Mouse (Mus musculus): ENCODE measurements at regions not wholly inside any gene's neighbourhood (a gene's known extent, or its start where the extent isn't known, plus 50 kb on each side); places are given as distances from the start of the nearest gene placed in this dataset.

DNA sequence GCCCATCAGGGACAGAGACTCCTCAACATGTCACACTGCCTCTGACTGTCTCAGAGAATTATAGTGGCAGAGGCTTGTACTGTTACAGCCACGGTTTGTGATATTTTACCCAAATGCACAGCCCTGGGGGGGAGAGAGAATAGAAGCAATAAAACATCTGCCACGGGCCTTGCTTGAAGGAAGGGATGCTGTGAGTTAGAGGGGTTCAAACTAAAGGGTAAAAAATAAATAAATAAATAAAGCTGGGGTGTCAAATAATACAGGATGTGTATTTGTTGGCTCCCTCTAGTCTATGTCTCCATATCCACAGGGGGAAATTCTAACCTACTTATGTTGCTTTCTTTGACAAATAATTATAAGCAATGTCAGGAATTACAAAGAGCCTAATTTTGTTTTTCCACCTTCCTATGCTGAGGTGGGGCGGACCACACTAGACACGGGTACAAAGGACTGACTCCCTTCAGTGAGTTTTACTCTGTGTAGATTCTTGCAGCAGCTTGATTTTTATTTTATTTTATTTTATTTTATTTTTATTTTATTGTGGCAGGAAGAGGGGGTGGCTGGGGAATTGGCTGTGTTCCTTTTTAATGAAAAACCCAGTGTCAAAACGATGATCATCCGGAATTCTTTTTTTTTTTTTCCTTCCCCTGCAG, 281.3 kb downstream of the Gxylt1 start:
- H3K27me3 ChIP-seq (ENCODE audit: control insufficient read depth in 1 of 2, insufficient read depth in 2 of 2, low read length in 2 of 2) = no peaks in the 10 kb centered on the region
- H3K4me1 ChIP-seq (ENCODE audit: control insufficient read depth in 1 of 2, insufficient read depth in 2 of 2, low read length in 2 of 2) = no peaks in the 10 kb centered on the region
- no peaks in the 10 kb centered on the region for H3K36me3 ChIP-seq (ENCODE audit: control insufficient read depth in 1 of 2, insufficient read depth in 2 of 2, low read length in 2 of 2)
- TF ChIP-seq SMC3 (IDR thresholded peaks at IDR 0.05; ENCODE audit: low read depth, low read length) (no peak), TAL1 (IDR thresholded peaks at IDR 0.05; ENCODE audit: low read length) (no peak), ZMIZ1 (IDR thresholded peaks at IDR 0.05; ENCODE audit: low read depth, low read length) (no peak), POLR2A (IDR thresholded peaks at IDR 0.05; ENCODE audit: control insufficient read depth in 1 of 2, insufficient read depth in 1 of 2, low read depth in 1 of 2, low read length in 2 of 2, poor library complexity in 1 of 2) (no peak), TBP (IDR thresholded peaks at IDR 0.05; ENCODE audit: low read depth, low read length) (no peak), USF2 (IDR thresholded peaks at IDR 0.05; ENCODE audit: borderline replicate concordance in 1 of 2, insufficient read depth in 1 of 2, low read depth in 1 of 2, low read length in 2 of 2) (no peak), MEF2A (IDR thresholded peaks at IDR 0.05; ENCODE audit: extremely low read depth, insufficient replicate concordance, low read depth, low read length, poor library complexity, severe bottlenecking) (no peak), MXI1 (IDR thresholded peaks at IDR 0.05; ENCODE audit: low read depth, low read length) (no peak), MAX (IDR thresholded peaks at IDR 0.05; ENCODE audit: low read length) (no peak), MYB (IDR thresholded peaks at IDR 0.05; ENCODE audit: low read depth, low read length) (no peak), ZC3H11A (IDR thresholded peaks at IDR 0.05; ENCODE audit: low read depth, low read length) (no peak), CHD1 (IDR thresholded peaks at IDR 0.05; ENCODE audit: low read depth, low read length) (no peak), NRF1 (IDR thresholded peaks at IDR 0.05; ENCODE audit: insufficient read depth, low read depth, low read length, poor library complexity, severe bottlenecking) (no peak), MAFK (IDR thresholded peaks at IDR 0.05; ENCODE audit: borderline replicate concordance, low read depth, low read length) (no peak), USF1 (IDR thresholded peaks at IDR 0.05; ENCODE audit: low read depth, low read length) (no peak), POLR2AphosphoS2 (IDR thresholded peaks at IDR 0.05; ENCODE audit: low read length) (no peak), JUND (IDR thresholded peaks at IDR 0.05; ENCODE audit: low read depth, low read length) (no peak), MAZ (IDR thresholded peaks at IDR 0.05; ENCODE audit: low read depth, low read length) (no peak), ZKSCAN1 (IDR thresholded peaks at IDR 0.05; ENCODE audit: low read depth, low read length) (no peak)
- H3K27ac ChIP-seq (ENCODE audit: control insufficient read depth, low read depth, low read length) = no peak overlapping the region
- no peak for DNase-seq (ENCODE audit: low read depth, low spot score)
- H3K4me3 ChIP-seq (ENCODE audit: control insufficient read depth in 1 of 2, insufficient read depth in 1 of 2, low read depth in 2 of 2, low read length in 2 of 2) = no peak overlapping the region
- H3K9me3 ChIP-seq (replicated peaks; ENCODE audit: insufficient read depth, low read length) = no peaks in the 10 kb centered on the region
- H3K79me2 ChIP-seq (ENCODE audit: control insufficient read depth, insufficient read depth, low read length, poor library complexity) = no peaks in the 10 kb centered on the region
- H3K9ac ChIP-seq (ENCODE audit: control insufficient read depth, low read depth, low read length, poor library complexity, severe bottlenecking) = no peak overlapping the region

DNA sequence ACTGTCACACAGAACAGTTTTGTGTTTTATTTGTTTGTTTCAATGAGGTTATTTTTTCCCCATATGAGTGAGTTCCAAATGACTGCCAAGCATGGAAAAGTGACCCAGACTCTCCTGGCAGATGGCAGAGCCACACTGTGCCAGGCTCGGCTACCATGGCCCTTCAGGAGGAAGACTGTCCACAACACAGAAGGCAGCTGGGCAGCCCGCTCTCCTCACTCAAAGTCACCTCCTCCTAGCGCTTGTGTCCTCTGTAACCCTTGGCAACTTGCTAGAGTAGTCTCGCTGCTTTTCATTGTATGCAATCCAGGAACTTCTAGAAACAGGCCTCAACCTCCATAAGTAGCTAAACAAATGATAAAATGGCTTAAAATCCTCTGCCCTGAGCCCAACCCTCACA, 299.2 kb downstream of the Gxylt1 start:
- no peak for DNase-seq (ENCODE audit: low read depth, low spot score)

More for the DNA sequence above, 299.2 kb downstream of the Gxylt1 start:
- no peaks in the 10 kb centered on the region for H3K4me1 ChIP-seq (ENCODE audit: control insufficient read depth in 1 of 2, insufficient read depth in 2 of 2, low read length in 2 of 2)
- no peak overlapping the region for H3K4me3 ChIP-seq (ENCODE audit: control insufficient read depth in 1 of 2, insufficient read depth in 1 of 2, low read depth in 2 of 2, low read length in 2 of 2)
- no peak overlapping the region for H3K9ac ChIP-seq (ENCODE audit: control insufficient read depth, low read depth, low read length, poor library complexity, severe bottlenecking)
- H3K27me3 ChIP-seq (ENCODE audit: control insufficient read depth in 1 of 2, insufficient read depth in 2 of 2, low read length in 2 of 2) = no peaks in the 10 kb centered on the region
- H3K9me3 ChIP-seq (replicated peaks; ENCODE audit: insufficient read depth, low read length) = no peaks in the 10 kb centered on the region
- TF ChIP-seq MEF2A (IDR thresholded peaks at IDR 0.05; ENCODE audit: extremely low read depth, insufficient replicate concordance, low read depth, low read length, poor library complexity, severe bottlenecking) (no peak), POLR2A (IDR thresholded peaks at IDR 0.05; ENCODE audit: control insufficient read depth in 1 of 2, insufficient read depth in 1 of 2, low read depth in 1 of 2, low read length in 2 of 2, poor library complexity in 1 of 2) (no peak), BHLHE40 (IDR thresholded peaks at IDR 0.05; ENCODE audit: borderline replicate concordance, low read depth, low read length) (no peak), ELF1 (IDR thresholded peaks at IDR 0.05; ENCODE audit: low read depth, low read length) (no peak), NRF1 (IDR thresholded peaks at IDR 0.05; ENCODE audit: insufficient read depth, low read depth, low read length, poor library complexity, severe bottlenecking) (no peak), SMC3 (IDR thresholded peaks at IDR 0.05; ENCODE audit: low read depth, low read length) (no peak)
- H3K36me3 ChIP-seq (ENCODE audit: control insufficient read depth in 1 of 2, insufficient read depth in 2 of 2, low read length in 2 of 2) = no peaks in the 10 kb centered on the region
- no peaks in the 10 kb centered on the region for H3K79me2 ChIP-seq (ENCODE audit: control insufficient read depth, insufficient read depth, low read length, poor library complexity)
- no peak overlapping the region for H3K27ac ChIP-seq (ENCODE audit: control insufficient read depth, low read depth, low read length)
